Mouse (Mus musculus) G1E (cell line): Measurements from ENCODE around the gene Gm17657. TPM values are rescaled to one million over a fixed set of nuclear protein-coding genes. Genes with fewer than 3 reads are reported as not detected.

ENCODE experiments used
- ATAC-seq: 2 replicates; pipeline ENCODE4 v1.8.0; 2016; ENCODE audit warnings: mild to moderate bottlenecking; ENCODE audit not compliant: insufficient number of reproducible peaks, poor library complexity, low FRiP score, severe bottlenecking; ENCODE audit errors: extremely low read depth
- DNase-seq: peaks from one replicate; pipeline ENCODE4 v3.0.0; 2012; ENCODE audit warnings: low spot score
- H3K27me3 ChIP-seq: 2 replicates; pipeline ENCODE4 v1.6.1; 2012; ENCODE audit warnings: mild to moderate bottlenecking, low read length, inconsistent platforms; ENCODE audit not compliant: insufficient read depth
- H3K36me3 ChIP-seq: replicated peaks from 2 replicates; pipeline ENCODE3; 2012; ENCODE audit warnings: mild to moderate bottlenecking, inconsistent platforms
- H3K4me1 ChIP-seq: 2 replicates; pipeline ENCODE4 v1.6.1; 2012; ENCODE audit warnings: low read depth, low read length, inconsistent platforms, mixed read lengths; ENCODE audit not compliant: insufficient read depth
- H3K4me3 ChIP-seq: 2 replicates; pipeline ENCODE4 v1.5.1; 2012; ENCODE audit warnings: low read depth, mild to moderate bottlenecking, inconsistent platforms, low read length, moderate library complexity, mixed read lengths
- H3K9me3 ChIP-seq: replicated peaks from 2 replicates; pipeline ENCODE4 v1.6.1; 2012; ENCODE audit warnings: inconsistent platforms
- CTCF ChIP-seq: IDR thresholded peaks from 2 replicates; pipeline ENCODE4 v1.5.1; 2012; ENCODE audit warnings: low read depth, low read length, inconsistent platforms, mixed read lengths
- GATA1 ChIP-seq: IDR thresholded peaks from 2 replicates; pipeline ENCODE4 v1.6.1; 2012; ENCODE audit warnings: borderline replicate concordance, low read length, inconsistent platforms, mixed read lengths
- GATA2 ChIP-seq: IDR thresholded peaks from 2 replicates; pipeline ENCODE4 v1.6.1; 2012; ENCODE audit warnings: low read depth, low read length, inconsistent platforms, borderline replicate concordance
- POLR2AphosphoS5 ChIP-seq: IDR thresholded peaks from 2 replicates; pipeline ENCODE4 v1.6.1; 2012; ENCODE audit warnings: low read depth, low read length, inconsistent platforms; ENCODE audit not compliant: insufficient replicate concordance
- TAL1 ChIP-seq: conservative IDR thresholded peaks from 2 replicates; pipeline ENCODE4 v1.6.1; 2012; ENCODE audit warnings: low read depth, low read length, inconsistent platforms, mixed read lengths
- polyA plus RNA-seq: library from polyadenylated mRNA; stranded (reverse); fragments of >175 nt; gene quantifications from 2 replicates; pipeline ENCODE4 v1.2.3, GENCODE M21; 2012
- total RNA-seq, 2 experiments: library from RNA; stranded (forward) in 1 of 2; stranded (reverse) in 1 of 2; fragments of 200-1000 nt in 1 of 2; fragments of >200 nt in 1 of 2; fragmentation: Nextera tagmentation in 1 of 2; gene quantifications; 2 replicates each; pipeline ENCODE4 v1.2.3; 2014 to 2017

Gene Gm17657
- total and polyA plus RNA-seq, 3 experiments = 0.11 TPM; not detected in 2

GRCm38 (mm10) chr17:29586921-29587320, 37.5 kb upstream of the Gm17657 start:
- Histone ChIP-seq H3K36me3 (peaks cover 72% of the 10 kb centered on the region), H3K9me3 (no peaks in the 10 kb centered on the region), H3K4me1 (peaks cover 25% of the 10 kb centered on the region), H3K27me3 (no peaks in the 10 kb centered on the region), H3K4me3 (no peak overlapping the region)
- no peak for DNase-seq
- no peak for TF ChIP-seq CTCF
- TF ChIP-seq GATA2 = no peak
- TF ChIP-seq GATA1 = no peak
- no peak for ATAC-seq

GRCm38 (mm10) chr17:29585446-29585845, 36.0 kb upstream of the Gm17657 start:
- Histone ChIP-seq H3K27me3 (no peaks in the 10 kb centered on the region), H3K9me3 (no peaks in the 10 kb centered on the region), H3K36me3 (peaks cover 73% of the 10 kb centered on the region), H3K4me3 (no peak overlapping the region), H3K4me1 (peaks cover 29% of the 10 kb centered on the region)
- DNase-seq (no peak), ATAC-seq (no peak)
- TF ChIP-seq TAL1 (no peak), CTCF (no peak), GATA1 (no peak), POLR2AphosphoS5 (no peak), GATA2 (no peak)

GRCm38 (mm10) chr17:29584737-29585136, 35.3 kb upstream of the Gm17657 start:
- DNase-seq (no peak), ATAC-seq (no peak)
- TF ChIP-seq POLR2AphosphoS5 (no peak), CTCF (no peak), GATA1 (no peak), GATA2 (no peak), TAL1 (no peak)
- Histone ChIP-seq H3K4me3 (no peak overlapping the region), H3K4me1 (peaks cover 29% of the 10 kb centered on the region), H3K36me3 (peaks cover 71% of the 10 kb centered on the region), H3K27me3 (no peaks in the 10 kb centered on the region), H3K9me3 (no peaks in the 10 kb centered on the region)

GRCm38 (mm10) chr17:29584306-29584705, 34.9 kb upstream of the Gm17657 start:
- no peak for ATAC-seq
- TF ChIP-seq CTCF = no peak
- no peak for TF ChIP-seq POLR2AphosphoS5

GRCm38 (mm10) chr17:29583569-29583968, 34.1 kb upstream of the Gm17657 start:
- no peak overlapping the region for H3K4me3 ChIP-seq
- H3K4me1 ChIP-seq = peaks cover 26% of the 10 kb centered on the region
- no peaks in the 10 kb centered on the region for H3K27me3 ChIP-seq
- TF ChIP-seq TAL1 = no peak
- no peak for TF ChIP-seq GATA1
- TF ChIP-seq CTCF = no peak
- H3K36me3 ChIP-seq = peaks cover 71% of the 10 kb centered on the region
- DNase-seq (no peak), ATAC-seq (no peak)
- H3K9me3 ChIP-seq = no peaks in the 10 kb centered on the region

More at GRCm38 (mm10) chr17:29584306-29584705, 34.9 kb upstream of the Gm17657 start:
- Histone ChIP-seq H3K27me3 (no peaks in the 10 kb centered on the region), H3K36me3 (peaks cover 71% of the 10 kb centered on the region), H3K4me3 (no peak overlapping the region), H3K4me1 (peaks cover 26% of the 10 kb centered on the region), H3K9me3 (no peaks in the 10 kb centered on the region)
- no peak for DNase-seq

- no peak overlapping the region for H3K4me3 ChIP-seq
- H3K4me1 ChIP-seq = peaks cover 24% of the 10 kb centered on the region
- no peak for TF ChIP-seq GATA1
- TF ChIP-seq TAL1 = no peak
- no peak for TF ChIP-seq CTCF
- no peak for TF ChIP-seq POLR2AphosphoS5
- no peak for TF ChIP-seq GATA2
- DNase-seq (no peak), ATAC-seq (no peak)
- H3K9me3 ChIP-seq = no peaks in the 10 kb centered on the region
- no peaks in the 10 kb centered on the region for H3K27me3 ChIP-seq
- peaks cover 84% of the 10 kb centered on the region for H3K36me3 ChIP-seq
Measured at GRCm38 (mm10) chr17:29579579-29580126, 30.2 kb upstream of the Gm17657 start.

GRCm38 (mm10) chr17:29569831-29570230, 20.4 kb upstream of the Gm17657 start:
- peaks cover 96% of the 10 kb centered on the region for H3K36me3 ChIP-seq
- H3K27me3 ChIP-seq = no peaks in the 10 kb centered on the region
- TF ChIP-seq TAL1 = no peak
- no peak for TF ChIP-seq CTCF
- no peak for TF ChIP-seq GATA2
- TF ChIP-seq GATA1 = no peak
- no peak for TF ChIP-seq POLR2AphosphoS5
- DNase-seq = no peak
- no peak overlapping the region for H3K4me3 ChIP-seq
- H3K4me1 ChIP-seq = peaks cover 11% of the 10 kb centered on the region
- H3K9me3 ChIP-seq = no peaks in the 10 kb centered on the region
- ATAC-seq = no peak
